Mouse (Mus musculus): ENCODE measurements around the gene Ap5z1.

DNA sequence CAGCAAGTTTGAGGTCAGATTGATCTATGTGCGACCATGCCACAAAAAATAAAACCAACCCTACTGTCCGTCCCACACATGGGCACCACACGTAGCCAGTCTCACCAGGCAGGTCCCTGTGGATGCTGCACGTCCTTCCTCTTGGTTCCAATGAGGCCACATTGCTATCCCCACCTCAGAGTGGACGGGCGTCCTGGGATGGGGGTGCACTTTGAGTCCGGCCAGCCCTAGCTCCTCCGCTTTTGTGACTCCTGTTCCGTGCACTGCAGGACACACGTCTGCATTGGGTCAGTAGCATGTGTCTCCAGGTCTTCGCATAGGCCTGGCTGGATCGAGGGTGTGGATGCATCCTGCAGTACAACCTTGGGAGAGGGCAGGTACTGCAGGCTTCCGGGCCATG lies 4.6 kb downstream of the Ap5z1 start:
- TF ChIP-seq CTCF (conservative IDR thresholded peaks at IDR 0.05; ENCODE audit: low read length) (no peak), POU5F1 (IDR thresholded peaks at IDR 0.05; ENCODE audit: borderline replicate concordance, low read length) (no peak)

Data from E14TG2a.4 (cell line).